Mouse (Mus musculus) layer of hippocampus, postnatal 10 days (tissue): ENCODE data around the gene Cd37. TPM values are rescaled to one million over a fixed set of nuclear protein-coding genes. Genes with fewer than 3 reads are reported as not detected.
"Not testable (repeated sequence)": the region's sequence is repeated elsewhere in the genome, so short reads cannot be mapped to it uniquely, and the experiment has no call there.

Experiments
- DNase-seq, 2 experiments: peaks; one replicate each; pipeline ENCODE4 v3.0.0; 2021; ENCODE audit warnings: low spot score in 2 of 2
- long read RNA-seq: library from polyadenylated mRNA; stranded (forward); transcript quantifications from one replicate; pipeline ENCODE4 v2.0.0, GENCODE M21; 2023
- total RNA-seq, 2 experiments: library from RNA; stranded (reverse); gene quantifications; 2 replicates each; pipeline ENCODE4 v1.2.3; 2021

Gene Cd37
- total RNA-seq: 1 to 10 TPM; 4.6 to 5.0 TPM
- long read RNA-seq, partial matches to known transcripts: 0 of 2 reads
- long read RNA-seq, other reads (novel, unspliced or antisense): 0 of 2 reads

DNA sequence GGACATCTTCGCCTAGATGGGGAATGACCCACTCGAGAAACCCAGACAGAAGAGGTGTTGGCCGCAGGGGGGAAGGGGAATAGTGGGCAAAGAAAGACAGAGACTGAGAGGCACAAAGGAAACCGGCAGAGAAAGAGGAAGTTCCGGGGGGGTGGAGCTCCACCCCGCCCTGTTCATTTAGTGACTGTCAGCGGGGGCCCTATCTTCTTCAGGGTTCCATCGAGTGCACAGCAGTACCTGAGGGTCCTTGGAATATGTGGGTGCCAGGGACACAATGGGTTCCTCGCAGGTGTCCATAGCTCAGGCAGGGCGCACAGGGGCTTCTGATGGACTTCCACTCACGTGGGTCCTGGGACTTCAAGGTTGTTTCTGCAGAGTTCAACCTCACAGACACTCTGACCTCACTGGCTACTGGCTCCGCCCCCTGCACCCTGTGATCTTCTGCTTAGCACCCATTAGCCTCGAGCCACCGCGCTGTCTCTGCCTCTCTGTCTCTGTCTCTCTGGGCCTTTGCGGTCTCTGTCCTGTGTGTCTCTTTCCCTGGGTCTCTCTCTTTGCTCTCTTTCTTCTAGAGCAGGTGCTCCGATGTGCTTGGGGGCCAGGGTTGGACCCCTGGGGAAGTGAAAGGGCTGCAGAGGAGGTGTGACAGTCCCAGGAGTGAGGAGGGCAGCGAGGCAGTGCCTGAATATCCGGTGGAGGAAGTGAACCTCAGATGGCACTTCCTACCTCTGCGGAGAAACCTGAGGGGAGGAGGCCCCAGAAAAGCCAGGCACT lies at the start of gene Cd37:
Gene Cd37, minus strand, starts transcription at position 393 of the 774 bp plus-strand sequence.
- no peak for DNase-seq

DNA sequence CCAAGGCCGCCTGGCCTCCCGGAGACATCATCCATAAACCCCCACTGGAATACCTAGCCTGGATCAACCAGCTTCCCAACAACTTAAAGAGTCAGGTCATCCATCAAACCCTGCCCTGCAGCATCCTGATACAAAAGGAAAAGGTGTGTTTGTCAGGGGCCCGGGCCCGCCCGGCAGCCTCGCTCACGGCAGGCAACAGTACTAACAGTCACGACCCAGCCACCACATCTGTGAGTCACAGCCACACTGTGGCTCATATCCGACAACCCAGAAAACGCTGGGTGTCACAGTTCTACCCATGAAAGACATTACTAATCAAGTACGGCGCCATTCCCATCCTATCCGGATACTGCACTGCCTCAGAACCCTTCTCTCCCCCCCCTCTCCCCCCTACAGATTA lies 47.6 kb upstream of the Cd37 start:
- DNase-seq: no peak

DNA sequence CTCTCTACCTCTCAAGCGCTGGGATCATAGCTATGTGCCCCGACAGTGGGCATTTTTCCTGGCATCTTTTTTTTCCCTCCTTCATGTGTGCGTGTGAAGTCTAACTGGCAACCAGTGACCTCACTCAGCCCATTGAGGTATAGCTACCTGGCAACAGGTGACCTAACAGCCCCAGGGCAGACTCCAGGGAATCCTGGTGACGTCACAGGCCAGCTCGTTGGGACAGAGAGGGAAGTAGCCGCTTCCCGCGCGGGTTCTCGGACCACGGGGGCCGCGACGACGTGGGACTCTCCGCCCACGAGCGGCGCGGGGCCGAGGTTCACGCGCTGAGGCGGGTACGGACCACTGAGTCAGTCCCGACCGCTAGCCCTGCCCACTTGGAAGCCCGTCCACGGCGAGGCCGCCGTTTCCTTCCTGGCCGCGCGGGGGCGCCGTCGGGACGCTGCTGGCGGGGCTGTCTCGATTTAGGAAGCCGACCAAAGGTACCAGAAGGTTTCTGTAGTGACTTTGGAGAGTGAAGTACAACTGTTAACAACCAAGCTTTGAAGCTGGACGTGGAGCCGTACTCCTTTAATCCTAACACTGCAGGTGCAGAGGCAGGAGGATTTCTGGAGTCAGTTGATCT lies 38.3 kb upstream of the Cd37 start, which contains the start of gene Slc6a21:
Gene Slc6a21, plus strand, starts transcription at position 378 of the 625 bp plus-strand sequence.
- peak; percentile 76 to 80 for DNase-seq

DNA sequence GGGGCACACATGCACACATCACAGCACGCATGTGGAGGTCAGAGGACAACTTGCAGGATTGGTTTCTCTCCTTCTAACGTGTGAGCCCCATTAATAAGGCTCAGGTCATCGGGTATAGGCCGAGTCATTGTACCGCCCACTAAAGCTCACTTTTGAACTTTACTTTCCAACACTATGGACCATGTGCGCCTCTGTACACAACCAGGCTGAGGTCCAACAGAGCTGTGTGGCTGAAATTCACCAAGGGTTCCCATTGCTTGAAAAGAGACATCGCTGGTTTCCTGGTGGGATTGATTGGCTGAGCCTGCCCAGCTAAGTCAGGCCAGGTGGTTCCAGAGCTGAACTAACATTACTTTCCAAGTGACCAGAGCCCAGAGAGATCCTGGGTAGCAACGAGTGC lies 34.8 kb upstream of the Cd37 start:
- DNase-seq: no peak

DNA sequence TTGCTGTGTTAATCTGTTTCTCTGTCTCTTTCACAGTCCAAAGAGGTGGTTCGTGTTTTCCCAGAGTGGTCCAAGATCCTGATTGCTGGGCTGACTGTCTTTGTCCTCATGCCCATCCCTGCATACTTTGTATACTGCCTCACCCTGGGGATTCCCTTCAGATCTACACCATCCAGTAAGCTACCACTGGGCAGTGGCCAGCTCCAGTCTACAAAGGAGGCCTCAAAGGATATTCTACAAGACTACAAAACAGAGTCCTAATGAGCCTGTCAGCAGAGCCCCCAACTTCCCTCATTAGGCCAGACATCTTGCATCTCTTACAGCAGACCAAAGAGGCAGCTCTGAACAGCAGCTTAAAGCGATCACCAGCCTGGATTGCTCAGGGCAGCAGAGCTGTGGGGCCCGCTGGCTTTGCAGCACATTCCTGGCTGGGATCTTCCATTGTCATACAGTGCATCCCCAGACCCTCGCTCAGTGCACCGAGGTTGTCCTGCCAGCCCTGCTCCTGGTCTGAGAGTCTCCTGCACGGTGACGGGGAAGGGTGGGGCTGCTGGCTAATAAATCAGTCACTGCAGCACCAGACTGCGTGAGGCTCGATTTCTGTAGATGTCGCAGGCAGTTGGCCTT lies 34.0 kb upstream of the Cd37 start:
- DNase-seq: no peak

DNA sequence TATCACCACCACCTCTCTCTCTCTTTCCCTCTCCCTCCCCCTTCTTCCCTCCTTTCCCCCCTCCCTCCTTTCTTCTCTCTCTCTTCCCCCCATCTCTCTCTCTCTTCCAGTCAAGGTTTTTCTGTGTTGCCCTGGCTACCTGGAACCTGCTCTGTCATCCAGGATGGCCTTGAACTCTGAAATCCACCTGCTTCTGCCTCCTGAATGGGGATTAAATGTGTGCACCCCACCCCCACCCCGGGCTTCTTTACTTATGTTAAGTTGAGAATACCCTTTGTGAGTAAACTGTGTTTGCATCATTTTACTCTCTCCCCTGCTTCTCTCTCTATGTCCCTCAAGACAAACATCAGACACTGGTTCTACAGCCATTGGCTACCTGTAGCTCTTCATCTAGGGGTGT lies 26.6 kb upstream of the Cd37 start:
- DNase-seq: no peak

DNA sequence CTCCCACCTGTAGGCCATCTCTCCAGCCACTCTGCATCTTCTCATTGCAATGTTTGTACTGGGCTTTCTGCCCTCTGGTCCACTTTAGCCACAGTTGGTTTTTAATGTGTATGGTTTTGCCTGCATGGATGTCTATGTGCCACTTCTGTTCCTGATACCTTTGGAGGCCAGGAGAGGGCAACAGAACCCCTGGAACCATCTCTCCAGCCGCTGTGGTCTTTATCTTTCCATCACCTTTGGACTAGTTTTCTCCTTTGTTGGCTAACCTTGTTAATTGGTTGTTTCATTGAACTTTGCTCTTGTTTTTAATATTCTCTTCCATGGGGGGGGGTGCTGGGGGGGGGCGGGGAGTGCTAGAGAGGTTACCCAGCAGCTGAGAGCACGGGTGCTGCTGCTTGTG lies 25.4 kb upstream of the Cd37 start:
- DNase-seq: no peak

DNA sequence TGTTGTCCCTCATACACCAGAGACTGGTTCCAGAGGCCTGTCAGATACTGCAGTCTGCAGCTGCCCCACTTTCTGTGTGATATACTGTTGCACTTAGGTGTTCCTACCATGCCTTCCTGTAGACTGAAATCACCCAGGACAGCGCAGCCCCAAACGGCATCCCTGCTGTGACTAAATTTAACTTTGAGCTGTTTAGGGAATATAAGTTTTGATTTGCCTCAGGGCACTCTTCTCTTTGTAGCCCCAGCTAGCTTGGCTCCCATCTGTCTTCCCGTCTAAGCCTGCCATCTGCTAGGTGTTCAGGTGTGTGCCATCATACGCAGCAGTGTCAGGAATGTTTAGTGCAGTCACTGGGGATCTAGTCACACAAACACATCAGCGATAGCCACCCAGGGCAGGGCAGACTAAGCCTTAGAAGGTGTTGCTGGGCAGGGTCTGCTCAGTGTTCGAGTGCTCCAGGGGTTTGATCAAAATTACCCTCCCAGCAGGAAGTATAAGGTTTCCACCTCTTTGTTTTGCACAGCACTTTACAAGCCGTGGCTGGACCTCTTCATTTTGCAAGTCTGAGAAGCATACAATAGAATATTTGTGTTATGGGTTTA lies 24.2 kb upstream of the Cd37 start:
- no peak for DNase-seq

DNA sequence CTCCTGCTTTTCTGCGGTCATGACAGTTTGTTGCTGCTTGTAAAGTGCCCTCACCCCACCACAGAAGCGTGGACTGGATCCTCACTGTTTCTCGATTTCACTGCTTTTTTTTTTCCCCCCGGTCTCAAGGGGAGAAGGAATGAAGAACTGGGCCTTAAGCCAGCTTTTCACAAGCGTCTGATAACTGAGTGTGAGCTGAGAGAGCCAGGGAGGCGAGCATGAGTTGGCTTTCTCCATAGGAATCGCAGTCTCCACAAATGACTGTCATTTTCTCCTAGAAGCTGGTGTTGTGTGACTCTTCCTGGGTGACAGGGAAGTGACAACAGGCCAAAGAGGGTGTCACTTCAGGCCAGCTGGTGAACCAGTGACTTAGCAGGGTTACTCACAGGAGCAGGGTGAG lies 23.4 kb upstream of the Cd37 start:
- DNase-seq: no peak

DNA sequence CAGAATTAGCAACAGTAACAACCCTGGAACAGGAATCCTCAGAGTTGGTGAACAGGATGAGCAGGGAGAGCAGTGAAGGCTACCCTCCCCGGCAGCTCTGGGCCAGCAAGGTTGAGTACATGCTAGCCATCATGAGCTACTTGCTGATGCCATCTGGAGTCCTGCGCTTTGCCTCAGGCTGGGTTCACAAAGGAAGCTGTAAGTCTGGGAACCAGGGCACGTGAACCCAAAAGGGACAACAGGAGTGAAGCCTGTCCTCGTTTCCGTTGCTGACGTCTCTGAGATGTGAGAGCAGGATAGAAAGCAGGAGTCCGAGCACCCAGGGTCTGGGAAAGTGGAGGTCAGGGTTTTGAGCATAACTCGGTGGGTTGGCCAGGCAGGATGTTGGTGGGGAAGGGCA lies 20.4 kb upstream of the Cd37 start:
- DNase-seq: no peak

DNA sequence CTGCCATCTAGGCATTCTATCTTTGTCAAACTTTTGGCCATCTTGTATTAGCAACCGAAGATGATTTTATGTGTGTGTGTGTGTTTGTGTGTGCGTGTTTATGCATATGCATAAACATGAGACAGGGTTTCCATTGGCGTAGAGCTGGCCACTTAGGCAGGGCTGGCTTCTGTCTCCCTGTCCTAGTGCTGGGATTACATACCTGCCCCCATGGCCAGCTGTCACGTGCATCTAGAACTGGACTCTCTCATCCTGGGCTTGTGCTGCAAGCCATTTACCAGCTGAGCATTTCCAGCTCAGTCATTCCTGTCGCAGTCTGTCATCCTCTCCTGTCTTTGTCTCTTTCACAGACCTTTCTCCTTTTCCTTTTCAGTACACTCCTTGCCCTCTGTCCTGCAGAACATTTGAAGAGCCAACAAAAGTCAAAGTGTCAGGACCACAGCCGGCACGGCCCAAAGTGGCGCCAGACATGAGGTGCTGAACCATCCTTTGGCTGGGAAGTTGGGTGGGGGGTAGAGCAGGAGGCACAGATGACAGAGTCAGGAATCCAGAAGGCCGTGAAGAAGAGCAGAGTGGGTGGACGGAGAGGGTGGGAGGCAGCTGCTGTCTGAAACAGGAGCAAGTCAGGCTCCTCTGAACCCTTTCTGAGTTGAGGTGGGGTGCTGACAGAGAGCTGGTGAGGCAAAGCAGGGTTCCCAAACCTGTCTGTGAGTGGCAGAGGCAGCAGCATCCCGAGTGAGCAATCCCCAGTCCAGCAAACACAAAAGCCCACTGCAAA lies 18.3 kb upstream of the Cd37 start:
- peak; percentile 37 to 40 for DNase-seq

DNA sequence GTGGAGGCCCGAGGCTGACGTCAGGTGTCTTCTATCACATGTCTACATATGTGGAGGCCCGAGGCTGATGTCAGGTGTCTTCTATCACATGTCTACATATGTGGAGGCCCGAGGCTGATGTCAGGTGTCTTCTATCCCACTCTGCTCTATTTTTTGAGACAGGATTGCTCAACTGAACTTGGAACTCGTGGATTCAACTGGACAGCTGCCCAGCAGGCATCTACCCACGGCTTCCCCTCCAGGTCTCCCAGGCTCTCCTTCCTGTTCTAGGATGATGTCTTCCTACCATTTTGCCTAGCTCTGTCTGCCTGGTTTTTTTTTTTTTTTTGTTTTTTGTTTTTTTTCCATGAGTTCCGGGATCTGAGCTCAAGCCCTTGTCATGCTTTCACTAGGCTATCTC lies 16.9 kb upstream of the Cd37 start:
- DNase-seq: not testable (repeated sequence)

DNA sequence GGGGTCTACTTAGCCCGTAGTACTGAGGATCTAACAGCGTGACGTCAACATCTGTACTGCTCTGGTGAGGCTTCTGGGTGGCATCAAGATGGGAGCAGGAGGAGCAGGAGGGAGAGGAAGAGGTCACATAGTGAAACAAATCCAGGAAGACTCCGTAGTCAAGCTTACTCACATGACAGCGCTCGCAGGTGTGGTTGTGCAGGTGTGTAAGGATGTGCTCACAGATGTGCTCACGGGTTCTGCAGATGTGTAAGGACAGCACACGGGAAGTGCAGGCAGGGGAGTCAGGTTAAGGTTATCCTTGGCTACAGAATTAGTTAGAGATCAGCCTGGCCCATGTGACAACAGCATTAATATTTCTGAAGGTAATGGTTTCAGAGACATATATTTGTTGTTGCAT lies 14.9 kb upstream of the Cd37 start:
- DNase-seq: no peak

DNA sequence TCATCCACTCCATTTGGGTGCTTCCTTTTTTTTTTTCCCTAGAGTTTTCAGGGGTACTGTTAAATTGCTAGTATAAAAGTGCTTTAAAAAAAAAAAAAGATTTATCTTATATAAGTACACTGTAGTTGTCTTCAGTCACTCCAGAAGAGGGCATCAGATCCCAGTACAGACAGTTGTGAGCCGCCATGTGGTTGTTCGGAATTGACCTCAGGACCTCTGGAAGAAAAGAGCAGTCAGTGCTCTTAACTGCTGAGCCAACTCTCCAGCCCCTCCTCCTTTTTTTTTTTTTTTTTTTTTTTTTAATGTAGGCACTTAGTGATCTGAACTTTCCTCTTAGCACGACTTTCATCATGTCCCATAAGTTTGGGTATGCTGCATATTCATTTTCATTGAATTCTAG lies 8.8 kb upstream of the Cd37 start:
- DNase-seq: no peak

DNA sequence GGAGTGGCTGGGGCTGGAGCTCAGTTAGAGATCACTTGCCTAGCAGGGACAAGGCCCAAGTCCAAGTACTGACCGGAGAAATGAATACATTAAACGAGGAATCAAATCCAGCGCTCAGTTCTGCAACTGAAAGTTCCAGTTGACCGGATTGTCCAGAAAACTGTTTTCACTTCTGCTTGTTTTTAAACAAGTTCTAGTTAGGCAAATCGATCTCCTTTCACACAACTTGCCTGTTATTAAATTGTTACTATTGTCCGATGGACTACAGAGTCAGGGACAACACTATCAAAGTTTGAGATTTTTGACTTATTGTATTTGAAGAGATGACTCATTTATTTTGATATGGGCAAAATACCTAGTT lies 2.5 kb upstream of the Cd37 start:
- no peak for DNase-seq

DNA sequence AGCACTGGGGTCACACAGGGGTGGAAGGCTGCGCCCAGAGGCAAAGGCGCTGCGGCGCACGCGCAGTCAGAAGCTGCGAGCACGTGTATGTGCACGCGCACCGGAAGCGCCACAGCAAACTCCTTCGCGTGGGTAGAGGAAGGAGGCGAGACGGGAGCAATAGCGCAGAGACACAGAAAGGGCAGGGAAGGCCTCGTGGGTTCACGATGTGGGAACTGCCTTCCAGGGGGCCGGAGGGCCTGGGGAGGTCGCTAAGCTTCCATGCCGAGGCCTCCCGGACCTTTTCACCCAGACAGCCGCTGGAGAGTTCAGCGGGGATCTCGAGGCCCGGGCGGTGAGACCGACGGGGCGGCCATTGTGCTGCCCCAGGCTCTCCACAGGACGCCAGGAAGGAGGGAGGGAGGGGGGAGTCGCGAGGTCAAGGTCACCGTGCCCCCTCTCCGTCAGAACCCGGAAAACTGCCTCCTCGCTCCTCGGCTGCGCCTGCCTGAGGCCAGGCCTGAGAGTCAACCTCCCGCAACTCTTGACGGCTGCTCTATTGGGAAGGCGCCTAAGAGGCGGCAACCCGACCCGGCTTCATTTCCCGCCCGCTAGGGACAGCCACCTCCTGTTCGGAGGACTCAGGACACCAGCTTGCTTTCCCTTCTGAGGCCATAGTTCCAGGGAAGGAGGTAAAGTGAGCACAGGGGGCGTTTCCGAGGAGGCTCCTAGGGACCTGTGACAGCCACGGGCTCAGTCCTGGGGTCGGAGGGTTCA lies 1.9 kb upstream of the Cd37 start, which contains the start of gene Slc6a16:
Gene Slc6a16, plus strand, starts transcription at position 453 of the 756 bp plus-strand sequence.
- DNase-seq: peak; percentile 59 to 68

DNA sequence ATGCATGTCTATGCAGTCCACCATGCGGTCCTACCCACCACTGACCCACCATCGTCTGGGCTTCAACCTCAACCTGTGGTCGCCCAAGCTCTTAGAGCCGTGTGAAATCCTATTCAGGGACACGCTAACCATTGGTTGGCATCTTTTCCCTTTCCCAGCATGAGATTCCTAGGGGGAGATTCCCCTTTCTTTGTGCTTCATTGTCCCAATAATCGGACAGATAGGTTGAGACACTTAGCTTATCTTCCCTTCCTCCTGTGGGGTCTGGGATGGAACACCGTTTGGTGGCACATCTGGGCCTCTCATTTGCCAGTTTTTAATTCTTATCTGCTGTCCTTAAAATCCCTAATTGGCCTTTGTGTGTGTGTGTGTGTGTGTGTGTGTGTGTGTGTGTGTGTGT lies 1.2 kb upstream of the Cd37 start:
- no peak for DNase-seq

DNA sequence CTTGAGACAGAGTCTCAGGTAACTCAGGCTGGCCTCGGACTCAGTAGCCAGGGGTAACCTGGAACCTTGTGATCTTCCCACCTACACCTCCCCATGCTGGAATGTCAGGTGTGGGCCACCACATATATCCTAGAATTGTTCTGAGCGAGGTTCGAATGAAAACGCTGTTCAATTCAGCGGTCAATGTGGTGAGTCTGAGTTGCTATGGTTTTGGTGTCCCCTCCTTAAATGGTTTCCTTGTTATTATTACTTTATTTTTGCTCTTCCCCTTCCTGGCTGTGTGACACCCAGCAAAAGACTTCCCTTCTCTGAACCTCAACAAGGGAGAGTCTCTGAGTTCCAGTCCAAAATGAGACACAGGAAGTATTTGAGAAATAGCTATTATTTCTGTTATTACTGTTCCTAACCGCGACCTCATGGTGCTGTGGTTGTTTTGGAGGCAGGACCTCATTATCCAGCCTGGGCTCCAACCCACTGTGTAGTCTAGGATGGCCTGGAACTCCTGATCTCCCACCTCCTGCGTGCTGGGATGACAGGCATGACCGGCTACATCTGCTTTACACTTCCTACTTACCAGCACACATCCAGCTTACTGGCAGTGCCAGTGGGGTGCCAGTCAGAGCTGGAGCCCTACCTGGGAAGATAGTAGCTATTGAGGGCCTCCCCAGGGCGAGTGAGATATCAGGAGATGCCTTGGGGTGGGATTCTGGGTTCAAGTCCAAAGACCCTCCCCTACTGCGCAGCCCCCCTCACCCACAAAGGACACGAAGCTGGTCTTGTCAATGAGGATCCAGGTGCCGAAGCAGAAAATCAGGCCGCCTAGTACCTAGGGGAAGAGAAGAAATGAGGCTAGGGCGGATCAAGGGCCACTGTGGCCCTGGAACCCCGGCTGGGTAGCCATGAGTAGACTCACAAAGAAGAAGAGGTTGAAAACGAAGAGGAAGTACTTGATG lies 892 bp downstream of the Cd37 start:
- DNase-seq: no peak

DNA sequence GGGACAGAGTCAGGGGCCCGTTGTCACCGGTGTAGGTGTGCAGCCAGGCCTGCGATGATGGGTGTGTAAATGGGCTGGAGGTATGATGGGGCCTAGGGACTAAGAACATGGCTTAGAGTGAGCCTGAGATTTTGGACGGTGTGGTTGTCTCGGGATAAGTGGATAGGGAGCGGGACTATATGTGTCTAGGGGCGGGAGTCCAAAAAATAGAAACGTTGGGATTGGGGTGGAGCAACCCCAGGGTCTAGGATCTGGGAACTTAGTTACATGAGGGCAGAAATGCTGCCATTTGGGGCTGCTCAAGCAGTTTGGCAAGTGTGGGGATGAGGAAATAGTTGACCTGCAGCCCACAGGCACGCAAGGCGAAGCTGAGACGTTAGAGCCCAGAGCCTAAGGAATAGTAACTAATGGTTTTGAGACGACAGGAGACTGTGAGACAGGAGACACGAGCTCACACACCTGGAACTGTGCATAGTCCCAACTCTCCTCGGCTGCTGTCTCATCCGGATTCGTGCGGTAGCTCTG lies 3.2 kb downstream of the Cd37 start:
- DNase-seq: no peak
